In the genomic region with DNA sequence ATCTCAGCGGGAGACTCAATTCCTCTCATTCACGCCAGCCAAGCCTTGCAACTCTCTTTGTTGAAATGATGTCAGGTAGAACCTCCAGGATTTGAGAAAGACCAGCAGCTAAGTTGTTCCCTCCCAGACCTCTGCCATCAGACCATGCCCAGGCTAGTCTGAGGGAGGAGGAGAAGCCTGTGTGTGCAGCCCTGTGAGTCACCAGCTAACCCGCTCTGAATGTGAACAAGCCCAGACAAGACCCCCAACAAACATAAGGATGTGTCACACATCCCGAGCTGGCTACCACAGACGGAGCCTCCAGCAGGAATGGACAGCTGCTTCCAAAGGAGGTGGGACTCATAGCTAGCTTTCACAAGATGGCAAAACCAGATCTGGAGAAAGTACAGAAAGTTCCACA, we compare ENCODE assay signal across 21 mouse cellular contexts. TPM values are rescaled to one million over a fixed set of nuclear protein-coding genes. Genes with fewer than 3 reads are reported as not detected.
DNase-seq lines count a peak whose midpoint lies in the region; ATAC-seq lines count a peak whose summit lies in the region.
"Had no signal": no experiment of that assay in that cellular context is flagged by ENCODE, and none has a peak within 500 bp of the region (broad histone marks: within the 10 kb centered on the region; RNA-seq: fewer than 3 reads in every experiment).

No protein-coding gene starts in this region.

- no peaks in the 10 kb centered on the region for H3K36me3 ChIP-seq in heart, embryonic 12.5 days
- H3K36me3 ChIP-seq: forebrain, embryonic 12.5 days; liver, embryonic 13.5 days had no signal

- DNase-seq in 3134 (ENCODE audit: extremely low read depth, insufficient read length, low spot score) (peak; percentile 64), 3T3-L1 (ENCODE audit: low read depth, low spot score) (peak; percentile 80), NIH3T3 (ENCODE audit: low read depth) (peak; percentile 90)
- peak; percentile 51 for DNase-seq in gonadal fat pad, adult 2 months (ENCODE audit: low read depth)
- DNase-seq in adrenal gland, adult 8-10 months = no peak
- no peak for DNase-seq in layer of hippocampus, adult 8-10 months (ENCODE audit: low spot score in 2 of 2)
- DNase-seq: adrenal gland, postnatal 10 days; cerebellum, adult 18-20 months; heart, adult 11 months; heart, postnatal 4 days; liver, embryonic 13.5 days; lung, postnatal 10 days; thymus, adult 2 months had no signal

- no peaks in the 10 kb centered on the region for H3K9me3 ChIP-seq in heart, embryonic 12.5 days (replicated peaks)
- H3K9me3 ChIP-seq: embryonic facial prominence, embryonic 12.5 days; forebrain, embryonic 12.5 days; liver, embryonic 13.5 days had no signal

- no peak overlapping the region for H3K4me3 ChIP-seq in heart, embryonic 12.5 days
- H3K4me3 ChIP-seq: embryonic facial prominence, embryonic 12.5 days; forebrain, embryonic 12.5 days; left cerebral cortex, adult 2 months; liver, embryonic 13.5 days had no signal

- H3K4me2 ChIP-seq in heart, embryonic 12.5 days = no peak overlapping the region
- H3K4me2 ChIP-seq: embryonic facial prominence, embryonic 12.5 days; forebrain, embryonic 12.5 days; liver, embryonic 13.5 days had no signal

- 50% methylated on average over 5 of the region's 5 CpGs for WGBS in heart, embryonic 12.5 days

- no peak overlapping the region for H3K9ac ChIP-seq in heart, embryonic 12.5 days
- H3K9ac ChIP-seq: embryonic facial prominence, embryonic 12.5 days; forebrain, embryonic 12.5 days; liver, embryonic 13.5 days had no signal

- ATAC-seq in heart, embryonic 12.5 days (ENCODE audit: insufficient number of reproducible peaks, low FRiP score) = no peak
- ATAC-seq: hindbrain, embryonic 16.5 days; intestine, postnatal 0 days; midbrain, embryonic 16.5 days had no signal

- H3K4me1 ChIP-seq in heart, embryonic 12.5 days (replicated peaks) = peaks cover 20% of the 10 kb centered on the region

- no peak overlapping the region for H3K27ac ChIP-seq in heart, embryonic 12.5 days (ENCODE audit: poor library complexity, severe bottlenecking)
- H3K27ac ChIP-seq: embryonic facial prominence, embryonic 12.5 days; forebrain, embryonic 12.5 days; left cerebral cortex, adult 2 months; liver, embryonic 13.5 days had no signal

- H3K27me3 ChIP-seq in heart, embryonic 12.5 days (replicated peaks) = no peaks in the 10 kb centered on the region
- H3K27me3 ChIP-seq: embryonic facial prominence, embryonic 12.5 days; forebrain, embryonic 12.5 days; liver, embryonic 13.5 days had no signal

RNA-seq across cellular contexts. Expression of a gene that starts 35.6 kb away (rescaled TPM):
- polyA plus RNA-seq in gonadal fat pad, adult 2 months (2012; rRNA removed) = 72.6 and 73.2 TPM in 2 replicates
- total RNA-seq in adrenal gland, adult 8-10 months (2022) = 10 to 100 TPM; 41.9 to 49.0 (median 48.0) TPM
- polyA plus RNA-seq in heart, embryonic 12.5 days (2016; fragmentation: Nextera tagmentation; extraction: Ambion mirVana) = 271 and 284 TPM in 2 replicates
- total RNA-seq in layer of hippocampus, adult 8-10 months (2022) = 1 to 10 TPM; 3.9 to 4.5 (median 4.3) TPM
- total RNA-seq: megakaryocyte-erythroid progenitor cell, adult 5-6 weeks had no signal

RNA-seq across cellular contexts. Expression of a gene that starts 57.1 kb away (rescaled TPM):
- polyA plus RNA-seq in gonadal fat pad, adult 2 months (2012; rRNA removed) = 54.1 and 55.7 TPM in 2 replicates
- total RNA-seq in adrenal gland, adult 8-10 months (2022) = 10 to 100 TPM; 82.9 to 90.5 (median 87.2) TPM
- 131 and 135 TPM in 2 replicates for polyA plus RNA-seq in heart, embryonic 12.5 days (2016; fragmentation: Nextera tagmentation; extraction: Ambion mirVana)
- total RNA-seq in layer of hippocampus, adult 8-10 months (2022) = 10 to 100 TPM; 30.8 to 38.4 (median 32.9) TPM

Comparison
In these comparisons a context has a peak if more than half of its experiments do, and no peak if none do; other contexts are left out.
1. DNase-seq: peak in 3134 (single experiment), 3T3-L1 (single experiment), NIH3T3 (single experiment) and gonadal fat pad, adult 2 months (single experiment); none in adrenal gland, adult 8-10 months (single experiment) and layer of hippocampus, adult 8-10 months (0 of 2).
2. RNA of a gene that starts 35.6 kb away (total RNA-seq): 41.9 to 49.0 TPM in adrenal gland, adult 8-10 months; 3.9 to 4.5 TPM in layer of hippocampus, adult 8-10 months; every median in the first group is over 4 times any median in the second.